17 mouse cellular contexts compared by ENCODE assay signal in the genomic region with DNA sequence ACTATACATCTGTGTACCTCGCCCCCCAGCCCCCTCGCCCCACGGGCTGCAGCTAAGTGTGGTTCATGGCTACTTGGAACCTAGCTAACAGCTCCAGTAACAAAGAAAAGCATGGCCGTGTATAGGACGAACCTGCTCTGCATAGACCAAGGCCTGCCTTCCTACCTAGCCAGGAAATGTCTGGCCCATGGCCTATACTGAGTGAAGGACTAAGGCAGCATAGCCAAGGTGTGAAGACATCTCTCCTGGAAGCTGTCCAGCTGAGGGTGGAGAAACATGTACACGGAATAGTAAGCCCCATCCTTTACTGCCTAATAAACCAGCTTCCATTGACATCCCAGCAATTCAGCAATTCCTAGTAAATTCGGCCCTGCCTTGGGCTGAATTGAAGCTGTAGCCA.
DNase-seq lines count a peak whose midpoint lies in the region; ATAC-seq and TF ChIP-seq lines count a peak whose summit lies in the region.
"Had no signal": no experiment of that assay in that cellular context is flagged by ENCODE, and none has a peak within 500 bp of the region (broad histone marks: within the 10 kb centered on the region; RNA-seq: fewer than 3 reads in every experiment).

No protein-coding gene starts in this region.

- no peak overlapping the region for H3K9ac ChIP-seq in forebrain, postnatal 0 days
- H3K9ac ChIP-seq in forebrain, embryonic 16.5 days (replicated peaks; ENCODE audit: low read depth, low read length), result no peak overlapping the region
- no peak overlapping the region for H3K9ac ChIP-seq in limb, embryonic 11.5 days (ENCODE audit: low read length)
- H3K9ac ChIP-seq: embryonic facial prominence, embryonic 13.5 days; embryonic facial prominence, embryonic 15.5 days; forebrain, embryonic 12.5 days had no signal

- H3K9me3 ChIP-seq in forebrain, postnatal 0 days (ENCODE audit: low read length), result no peaks in the 10 kb centered on the region
- no peaks in the 10 kb centered on the region for H3K9me3 ChIP-seq in forebrain, embryonic 16.5 days (ENCODE audit: control insufficient read depth, low read length)
- no peaks in the 10 kb centered on the region for H3K9me3 ChIP-seq in limb, embryonic 11.5 days (ENCODE audit: control insufficient read depth, low read length)
- H3K9me3 ChIP-seq in limb, embryonic 10.5 days (replicated peaks), result no peaks in the 10 kb centered on the region
- H3K9me3 ChIP-seq: embryonic facial prominence, embryonic 13.5 days; embryonic facial prominence, embryonic 15.5 days; forebrain, embryonic 10.5 days; forebrain, embryonic 12.5 days had no signal

- TF ChIP-seq CTCF in forebrain, postnatal 0 days (IDR thresholded peaks at IDR 0.05; ENCODE audit: low read depth), result no peak

- no peak overlapping the region for H3K4me3 ChIP-seq in forebrain, postnatal 0 days (ENCODE audit: low read depth, low read length)
- no peak overlapping the region for H3K4me3 ChIP-seq in forebrain, embryonic 16.5 days (replicated peaks; ENCODE audit: low read length)
- H3K4me3 ChIP-seq in limb, embryonic 11.5 days (ENCODE audit: low read depth, low read length), result no peak overlapping the region
- H3K4me3 ChIP-seq in limb, embryonic 10.5 days, result no peak overlapping the region
- H3K4me3 ChIP-seq: embryonic facial prominence, embryonic 13.5 days; embryonic facial prominence, embryonic 15.5 days; erythroblast, embryonic 14.5 days; forebrain, embryonic 10.5 days; forebrain, embryonic 12.5 days had no signal

- H3K27ac ChIP-seq in forebrain, postnatal 0 days (ENCODE audit: low read depth, low read length), result no peak overlapping the region
- H3K27ac ChIP-seq in forebrain, embryonic 16.5 days (ENCODE audit: low read length), result no peak overlapping the region
- H3K27ac ChIP-seq in limb, embryonic 11.5 days (replicated peaks; ENCODE audit: low read depth, low read length), result no peak overlapping the region
- no peak overlapping the region for H3K27ac ChIP-seq in limb, embryonic 10.5 days
- H3K27ac ChIP-seq: embryonic facial prominence, embryonic 13.5 days; embryonic facial prominence, embryonic 15.5 days; forebrain, embryonic 10.5 days; forebrain, embryonic 12.5 days had no signal

- no peaks in the 10 kb centered on the region for H3K36me3 ChIP-seq in forebrain, postnatal 0 days (ENCODE audit: insufficient read depth)
- H3K36me3 ChIP-seq in forebrain, embryonic 16.5 days (ENCODE audit: control insufficient read depth, insufficient read depth), result no peaks in the 10 kb centered on the region
- no peaks in the 10 kb centered on the region for H3K36me3 ChIP-seq in limb, embryonic 11.5 days (ENCODE audit: control insufficient read depth, insufficient read depth, low read length)
- H3K36me3 ChIP-seq in limb, embryonic 10.5 days, result no peaks in the 10 kb centered on the region
- H3K36me3 ChIP-seq: embryonic facial prominence, embryonic 13.5 days; embryonic facial prominence, embryonic 15.5 days; forebrain, embryonic 10.5 days; forebrain, embryonic 12.5 days had no signal

- ATAC-seq in forebrain, postnatal 0 days, result 0 out of 2 replicates have a peak, but pooled peaks have one; percentile 1
- ATAC-seq in forebrain, embryonic 16.5 days, result no peak
- ATAC-seq in limb, embryonic 11.5 days (ENCODE audit: insufficient number of reproducible peaks, low FRiP score, low TSS enrichment, low read depth), result no peak

- H3K4me2 ChIP-seq in forebrain, postnatal 0 days (ENCODE audit: low read depth), result no peak overlapping the region
- H3K4me2 ChIP-seq in forebrain, embryonic 16.5 days (ENCODE audit: low read length), result no peak overlapping the region
- no peak overlapping the region for H3K4me2 ChIP-seq in limb, embryonic 11.5 days (ENCODE audit: low read depth, severe bottlenecking)
- H3K4me2 ChIP-seq: embryonic facial prominence, embryonic 13.5 days; embryonic facial prominence, embryonic 15.5 days; forebrain, embryonic 12.5 days had no signal

- no peaks in the 10 kb centered on the region for H3K27me3 ChIP-seq in forebrain, postnatal 0 days (ENCODE audit: insufficient read depth, low read length)
- H3K27me3 ChIP-seq in forebrain, embryonic 16.5 days (replicated peaks; ENCODE audit: control insufficient read depth, insufficient read depth, low read length), result no peaks in the 10 kb centered on the region
- H3K27me3 ChIP-seq in limb, embryonic 11.5 days (ENCODE audit: control insufficient read depth, insufficient read depth, low read length), result no peaks in the 10 kb centered on the region
- no peaks in the 10 kb centered on the region for H3K27me3 ChIP-seq in limb, embryonic 10.5 days (ENCODE audit: low read depth, poor library complexity, severe bottlenecking)
- H3K27me3 ChIP-seq: embryonic facial prominence, embryonic 15.5 days; forebrain, embryonic 12.5 days had no signal

- WGBS in forebrain, postnatal 0 days, result 84% methylated on average over 7 of the region's 7 CpGs
- 90% methylated on average over 7 of the region's 7 CpGs for WGBS in forebrain, embryonic 16.5 days
- 90% methylated on average over 7 of the region's 7 CpGs for WGBS in limb, embryonic 11.5 days
- 89% methylated on average over 7 of the region's 7 CpGs for WGBS in limb, embryonic 10.5 days

- H3K4me1 ChIP-seq in forebrain, postnatal 0 days (ENCODE audit: insufficient read depth), result no peaks in the 10 kb centered on the region
- no peaks in the 10 kb centered on the region for H3K4me1 ChIP-seq in forebrain, embryonic 16.5 days (replicated peaks; ENCODE audit: control insufficient read depth, insufficient read depth, low read length)
- H3K4me1 ChIP-seq in limb, embryonic 11.5 days (ENCODE audit: control insufficient read depth, insufficient read depth, low read length), result no peaks in the 10 kb centered on the region
- no peaks in the 10 kb centered on the region for H3K4me1 ChIP-seq in limb, embryonic 10.5 days
- H3K4me1 ChIP-seq: embryonic facial prominence, embryonic 15.5 days had no signal

- peak; percentile 58 to 66 for DNase-seq in cerebellum, postnatal 14 days
- no peak for DNase-seq in cerebellum, postnatal 36 days
- no peak for DNase-seq in forebrain, postnatal 0 days
- DNase-seq in limb, embryonic 11.5 days (ENCODE audit: low spot score), result peak; percentile 10
- DNase-seq in limb, embryonic 10.5 days (ENCODE audit: low spot score), result no peak
- DNase-seq: adrenal gland, adult 2 months; adrenal gland, postnatal 10 days; adrenal gland, postnatal 25 days; cerebellum, adult 11-12 months; cerebellum, adult 9-10 months; embryo, embryonic 11 days had no signal

Comparison
In these comparisons a context has a peak if more than half of its experiments do, and no peak if none do; other contexts are left out.
1. DNase-seq: peak in cerebellum, postnatal 14 days (2 of 2) and limb, embryonic 11.5 days (single experiment); none in cerebellum, postnatal 36 days (0 of 2), forebrain, postnatal 0 days (single experiment) and limb, embryonic 10.5 days (single experiment).